Mouse (Mus musculus): ENCODE results near the gene Olfr109. TPM values are rescaled to one million over a fixed set of nuclear protein-coding genes. Genes with fewer than 3 reads are reported as not detected.

The Olfr109 gene
- not detected for total RNA-seq (2021)
- long read RNA-seq, experiment 1 = 0 reads
- long read RNA-seq, experiment 2 = 0 reads

DNA sequence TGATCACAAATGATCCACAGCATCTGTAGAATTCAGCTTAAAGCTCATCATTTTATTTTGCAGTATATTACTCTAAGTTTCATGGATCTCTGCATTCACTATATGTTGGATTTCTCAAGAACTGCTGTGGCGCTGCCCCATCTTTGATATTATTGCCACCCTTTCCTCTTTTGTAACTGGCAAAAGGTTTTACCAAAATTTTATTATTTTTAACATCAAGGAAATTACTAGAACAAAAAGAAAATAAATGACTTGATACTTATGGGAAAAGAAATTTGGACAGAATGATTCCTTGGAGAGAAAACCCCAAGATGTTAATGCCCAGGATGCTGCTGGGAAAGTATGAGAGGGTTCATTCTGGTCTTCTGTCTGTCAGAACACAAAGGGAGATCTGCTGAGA lies at the start of gene Olfr109:
TSS of gene Olfr109 (plus strand) at position 301 of the 400 bp plus-strand sequence.
- no peak for DNase-seq (ENCODE audit: low spot score)

DNA sequence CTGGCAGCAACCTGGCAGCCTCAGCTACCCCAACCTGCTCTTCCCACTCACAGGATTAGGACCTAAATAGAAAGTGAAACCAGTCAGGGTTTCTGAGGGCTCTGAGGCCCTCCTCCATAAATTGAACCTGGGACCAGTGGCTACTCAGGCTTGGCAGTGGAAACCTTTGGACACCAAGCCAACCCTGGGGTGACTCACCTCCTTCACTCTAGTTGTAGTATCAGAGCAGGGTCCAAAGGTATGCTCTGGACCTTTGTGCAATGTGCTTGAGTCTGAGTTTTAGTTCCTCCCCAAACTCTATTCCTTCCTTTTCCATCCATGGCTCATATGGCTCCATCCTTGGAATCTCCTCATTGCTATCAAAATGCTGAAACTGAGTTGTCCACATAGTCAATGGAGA lies 45.3 kb upstream of the Olfr109 start:
- DNase-seq (ENCODE audit: low spot score) = no peak

DNA sequence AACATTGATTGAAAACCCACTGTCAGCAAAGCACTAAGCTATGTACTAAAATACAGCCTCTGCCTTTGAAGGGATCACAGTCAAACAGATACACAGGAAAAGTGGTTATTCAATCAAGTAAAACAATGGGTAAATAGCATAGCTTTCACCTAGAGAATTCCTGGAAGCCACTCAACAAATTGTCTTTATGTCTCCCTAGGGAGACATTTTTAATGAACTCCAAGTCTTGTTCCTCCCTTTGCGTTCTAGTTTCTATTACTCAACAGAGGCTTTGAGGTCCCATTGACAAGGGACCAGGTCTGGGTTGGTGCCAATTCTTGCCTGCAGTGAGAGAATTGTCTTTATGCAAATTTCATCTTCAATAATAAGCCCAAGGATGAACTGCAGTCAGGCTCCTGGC lies 13.5 kb upstream of the Olfr109 start, which contains the start of gene Olfr108:
TSS of gene Olfr108 (plus strand) at position 301 of the 400 bp plus-strand sequence.
- DNase-seq (ENCODE audit: low spot score) = no peak

DNA sequence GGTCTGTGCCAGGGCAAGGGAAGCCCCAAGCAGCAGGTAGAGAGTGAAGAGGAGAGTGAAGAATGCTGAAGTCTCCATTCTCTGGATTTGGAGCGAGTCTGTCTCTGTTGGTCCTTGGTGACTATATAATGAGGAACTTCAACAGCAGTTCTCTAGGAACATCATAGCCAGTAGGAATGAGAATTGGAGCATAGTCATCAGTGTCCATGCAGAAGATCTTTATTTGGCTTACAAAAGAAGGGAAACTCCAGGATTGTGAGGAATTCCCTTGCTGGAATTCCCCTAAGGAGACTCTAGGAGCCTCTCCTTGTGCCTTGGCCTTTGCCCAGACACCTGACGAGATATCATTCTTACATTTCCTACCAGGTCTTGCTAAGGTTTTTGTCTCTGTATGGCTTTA lies 24.7 kb downstream of the Olfr109 start, which contains the start of gene H2-M2:
TSS of gene H2-M2 (minus strand) at position 101 of the 400 bp plus-strand sequence.
- no peak for DNase-seq (ENCODE audit: low spot score)

DNA sequence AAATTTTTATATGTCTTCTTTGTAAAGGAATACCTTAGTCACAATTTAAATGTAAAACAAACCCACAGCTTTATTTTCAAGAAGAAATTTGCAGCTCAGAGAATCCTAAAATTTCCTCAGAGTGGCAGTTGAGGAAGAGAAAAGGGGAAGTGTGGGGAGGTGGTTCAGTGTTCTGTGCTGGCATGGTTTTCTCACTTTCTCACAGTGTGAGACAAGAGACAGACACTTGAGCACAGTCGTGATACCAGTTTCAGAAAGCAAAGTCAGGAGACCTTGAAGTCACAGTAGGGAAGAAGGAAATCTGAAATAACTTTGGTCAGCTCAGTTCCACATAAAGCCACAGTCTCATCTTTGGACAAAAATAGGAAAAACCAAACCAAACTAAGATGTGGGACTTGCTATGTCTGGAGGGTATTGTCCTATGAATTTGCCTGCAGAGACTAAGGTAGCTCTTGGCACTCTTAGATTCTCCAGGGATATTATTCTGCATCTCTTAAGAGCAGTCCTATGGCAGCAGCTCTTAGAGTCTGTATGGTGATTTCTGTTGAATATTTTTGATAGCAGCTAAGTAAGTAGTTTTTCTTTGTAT lies 33.3 kb downstream of the Olfr109 start, which contains the start of gene Olfr110:
TSS of gene Olfr110 (plus strand) at position 539 of the 589 bp plus-strand sequence.
- no peak for DNase-seq (ENCODE audit: low spot score)

DNA sequence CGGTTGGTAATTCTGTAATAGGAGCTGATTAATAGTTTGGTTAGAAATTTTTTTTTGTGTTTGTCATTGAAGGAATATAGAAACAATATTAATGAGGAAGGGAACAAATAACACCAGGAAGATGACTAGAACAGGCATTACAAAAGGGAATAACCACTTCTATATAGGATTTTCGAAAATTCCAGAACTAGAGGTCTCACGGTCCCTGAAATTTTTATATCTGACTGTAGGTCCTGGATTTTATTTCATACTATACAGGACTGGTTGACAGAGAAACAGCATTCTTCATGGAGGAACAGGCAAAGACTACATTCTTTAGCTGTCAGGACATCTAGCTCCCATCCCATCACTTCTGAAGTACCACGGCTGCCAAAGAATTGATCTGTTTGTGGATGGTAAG lies 49.0 kb downstream of the Olfr109 start, which contains the start of gene Olfr111:
TSS of gene Olfr111 (plus strand) at position 301 of the 400 bp plus-strand sequence.
- no peak for DNase-seq (ENCODE audit: low spot score)

Other genes starting within 250 kb of the Olfr109 start
- not detected for gene Olfr95, start 245.8 kb upstream of the Olfr109 start, total RNA-seq (2021)
- not detected for gene Olfr96, start 238.8 kb upstream of the Olfr109 start, total RNA-seq (2021)
- not detected for gene Olfr97, start 221.6 kb upstream of the Olfr109 start, total RNA-seq (2021)
- not detected for gene Olfr98, start 195.2 kb upstream of the Olfr109 start, total RNA-seq (2021)
- 1 to 10 TPM in 1 of 2 experiments, under 1 TPM in 1; 0.94 to 1.9 TPM for gene H2-M3, start 188.7 kb upstream of the Olfr109 start, total RNA-seq (2021)
- not detected for gene Olfr99, start 175.5 kb upstream of the Olfr109 start, total RNA-seq (2021)
- gene Olfr101, start 154.6 kb upstream of the Olfr109 start, total RNA-seq (2021) = not detected
- not detected for gene Olfr102, start 141.9 kb upstream of the Olfr109 start, total RNA-seq (2021)
- gene Olfr103, start 119.2 kb upstream of the Olfr109 start, total RNA-seq (2021) = not detected
- not detected for gene Olfr104-ps, start 99.3 kb upstream of the Olfr109 start, total RNA-seq (2021)
- not detected for gene Olfr105-ps, start 79.9 kb upstream of the Olfr109 start, total RNA-seq (2021)
- gene Olfr106-ps, start 68.5 kb upstream of the Olfr109 start, total RNA-seq (2021) = not detected
- not detected for gene Olfr107, start 59.7 kb upstream of the Olfr109 start, total RNA-seq (2021)
- not detected for gene Olfr108, start 13.4 kb upstream of the Olfr109 start, total RNA-seq (2021)
- not detected for gene H2-M2, start 24.6 kb downstream of the Olfr109 start, total RNA-seq (2021)
- not detected for gene Olfr110, start 33.6 kb downstream of the Olfr109 start, total RNA-seq (2021)
- gene Olfr111, start 49.1 kb downstream of the Olfr109 start, total RNA-seq (2021) = not detected
- not detected for gene Olfr112, start 110.5 kb downstream of the Olfr109 start, total RNA-seq (2021)
- not detected for gene Olfr113, start 118.7 kb downstream of the Olfr109 start, total RNA-seq (2021)
- gene Olfr114, start 133.8 kb downstream of the Olfr109 start, total RNA-seq (2021) = not detected
- gene Olfr115, start 168.2 kb downstream of the Olfr109 start, total RNA-seq (2021) = not detected
- gene Olfr116, start 168.3 kb downstream of the Olfr109 start, total RNA-seq (2021) = not detected
- gene Olfr117, start 204.9 kb downstream of the Olfr109 start, total RNA-seq (2021) = not detected
- not detected for gene Olfr118, start 208.1 kb downstream of the Olfr109 start, total RNA-seq (2021)
- not detected for gene Olfr119, start 237.6 kb downstream of the Olfr109 start, total RNA-seq (2021)